Mouse (Mus musculus) stomach, postnatal 0 days (tissue): ENCODE measurements around the gene Tspan2. TPM values are rescaled to one million over a fixed set of nuclear protein-coding genes. Genes with fewer than 3 reads are reported as not detected.

Experiments
- ATAC-seq: fragments of 200-750 bp; cut with Nextera tagmentation; 2 replicates; pipeline ENCODE4 v1.8.0; 2017; ENCODE audit not compliant: low FRiP score, low TSS enrichment
- DNase-seq: peaks from one replicate; pipeline ENCODE4 v3.0.0-alpha.2; 2016; ENCODE audit warnings: low spot score
- H3K27ac ChIP-seq: fragments of 300-500 bp; sonication (generic); replicated peaks from 2 replicates; pipeline ENCODE4 v1.5.1; 2014; ENCODE audit warnings: mild to moderate bottlenecking, control low read depth
- H3K27me3 ChIP-seq: fragments of 300-500 bp; sonication (generic); 2 replicates; pipeline ENCODE4 v1.6.1; 2014; ENCODE audit warnings: low read length; ENCODE audit not compliant: control insufficient read depth, insufficient read depth
- H3K36me3 ChIP-seq: fragments of 300-500 bp; sonication (generic); 2 replicates; pipeline ENCODE4 v1.6.1; 2014; ENCODE audit warnings: low read length, mixed read lengths; ENCODE audit not compliant: control insufficient read depth, insufficient read depth
- H3K4me1 ChIP-seq: fragments of 300-500 bp; sonication (generic); replicated peaks from 2 replicates; pipeline ENCODE4 v1.6.1; 2014; ENCODE audit warnings: antibody characterized with exemption; ENCODE audit not compliant: control insufficient read depth, insufficient read depth
- H3K4me2 ChIP-seq: fragments of 300-500 bp; sonication (generic); replicated peaks from 2 replicates; pipeline ENCODE4 v1.6.1; 2014; ENCODE audit warnings: low read depth, mild to moderate bottlenecking, control low read depth, moderate library complexity
- H3K4me3 ChIP-seq: fragments of 300-500 bp; sonication (generic); 2 replicates; pipeline ENCODE4 v1.5.1; 2014; ENCODE audit warnings: low read depth, low read length, control low read depth
- H3K9ac ChIP-seq: fragments of 300-500 bp; sonication (generic); 2 replicates; pipeline ENCODE4 v1.6.1; 2014; ENCODE audit warnings: mild to moderate bottlenecking, low read length, control low read depth, mixed read lengths
- H3K9me3 ChIP-seq: fragments of 300-500 bp; sonication (generic); 2 replicates; pipeline ENCODE4 v1.6.1; 2016; ENCODE audit warnings: low read length; ENCODE audit not compliant: control insufficient read depth
- CTCF ChIP-seq: IDR thresholded peaks from 2 replicates; pipeline ENCODE4 v1.5.1; 2016; ENCODE audit warnings: antibody characterized with exemption, low read depth, mild to moderate bottlenecking, moderate library complexity
- EP300 ChIP-seq: optimal IDR thresholded peaks from 2 replicates; pipeline ENCODE3; 2016; ENCODE audit warnings: antibody characterized with exemption
- WGBS: fragments of 180-500 bp; shearing (Covaris S2); extraction: QIAGEN DNeasy Blood & Tissue Kit; methylation state at CpG from one replicate; pipeline ENCODE4 v1.1.7; 2014; 5-methylcytosine and 5-hydroxymethylcytosine counted together
- polyA plus RNA-seq: library from polyadenylated mRNA; unstranded; fragments of >200 nt; fragmentation: Nextera tagmentation; extraction: Ambion mirVana; gene quantifications from 2 replicates; pipeline ENCODE4 v1.2.1, GENCODE M21; 2015

Gene Tspan2
- polyA plus RNA-seq, 1 experiment from 2014 or later, result 20.7 TPM

DNA sequence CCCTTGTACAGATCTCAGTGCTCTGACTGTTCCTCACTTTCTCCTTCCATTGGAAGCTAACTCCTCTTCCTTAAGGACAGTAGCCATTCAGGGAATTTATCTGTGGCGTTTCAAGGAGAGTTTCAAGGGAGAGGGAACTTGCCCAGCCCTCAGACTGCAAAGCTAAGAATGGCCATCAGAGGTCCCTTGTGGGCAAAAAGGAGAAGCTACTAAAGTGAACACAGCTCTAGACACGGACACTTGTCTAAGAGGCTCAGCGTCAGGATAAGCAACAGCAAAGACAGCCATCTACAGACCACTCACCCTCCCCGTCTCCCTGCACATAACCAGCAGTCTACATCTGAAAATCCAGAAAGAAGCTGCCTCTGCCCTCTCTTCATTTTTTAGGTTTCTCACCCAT, 53.0 kb downstream of the Tspan2 start:
- no peak overlapping the region for H3K4me2 ChIP-seq
- no peaks in the 10 kb centered on the region for H3K4me1 ChIP-seq
- H3K4me3 ChIP-seq, result no peak overlapping the region
- H3K9me3 ChIP-seq, result no peaks in the 10 kb centered on the region
- ATAC-seq (no peak), DNase-seq (no peak)
- H3K27ac ChIP-seq, result no peak overlapping the region
- H3K36me3 ChIP-seq, result no peaks in the 10 kb centered on the region
- 49% methylated on average over 4 of the region's 4 CpGs for WGBS
- no peaks in the 10 kb centered on the region for H3K27me3 ChIP-seq
- no peak overlapping the region for H3K9ac ChIP-seq
- TF ChIP-seq CTCF (peak; percentile 45), EP300 (no peak)

DNA sequence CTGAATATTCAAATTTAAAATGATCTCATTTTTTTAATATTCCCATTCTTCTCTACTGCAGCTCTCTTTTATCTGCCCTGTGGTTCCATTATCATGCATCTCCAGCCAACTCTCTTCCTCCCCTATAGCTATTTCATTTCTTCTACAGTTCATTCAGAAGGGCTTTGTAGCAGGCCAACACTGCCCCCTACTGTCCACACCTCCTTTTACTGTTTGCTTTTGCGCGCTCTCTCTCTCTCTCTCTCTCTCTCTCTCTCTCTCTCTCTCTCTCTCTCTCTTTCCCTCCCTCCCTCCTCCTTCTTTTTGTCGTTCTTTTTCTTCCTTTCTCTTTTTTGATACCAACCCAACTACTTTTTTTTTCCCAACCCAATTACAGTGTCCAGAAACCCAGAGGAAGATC, 69.6 kb downstream of the Tspan2 start:
- H3K4me2 ChIP-seq, result no peak overlapping the region
- WGBS, result 6% methylated on average over 3 of the region's 3 CpGs
- DNase-seq, result peak; percentile 81
- no peaks in the 10 kb centered on the region for H3K9me3 ChIP-seq
- no peak overlapping the region for H3K27ac ChIP-seq
- no peak overlapping the region for H3K4me3 ChIP-seq
- H3K9ac ChIP-seq, result no peak overlapping the region
- no peak for ATAC-seq
- no peaks in the 10 kb centered on the region for H3K4me1 ChIP-seq
- no peaks in the 10 kb centered on the region for H3K36me3 ChIP-seq
- TF ChIP-seq EP300 (no peak), CTCF (peak; percentile 92)
- no peaks in the 10 kb centered on the region for H3K27me3 ChIP-seq

DNA sequence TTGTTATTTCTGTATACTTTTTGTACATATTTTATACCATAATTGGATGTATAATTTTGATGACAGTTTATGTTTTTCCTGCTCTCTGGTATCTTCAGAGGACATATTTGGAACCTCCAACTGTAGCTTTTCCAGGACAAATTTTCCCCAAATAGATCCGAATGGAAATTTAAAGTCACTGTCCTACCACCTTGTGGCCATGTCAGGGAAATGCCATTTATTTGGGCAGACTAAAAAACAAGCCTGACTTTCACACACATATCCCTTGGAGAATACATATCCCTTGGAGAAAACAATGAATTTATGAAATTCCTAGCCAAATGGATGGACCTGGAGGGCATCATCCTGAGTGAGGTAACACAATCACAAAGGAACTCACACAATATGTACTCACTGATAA, 108.1 kb downstream of the Tspan2 start:
- no peaks in the 10 kb centered on the region for H3K4me1 ChIP-seq
- ATAC-seq, result no peak
- no peak overlapping the region for H3K9ac ChIP-seq
- no peaks in the 10 kb centered on the region for H3K27me3 ChIP-seq
- H3K36me3 ChIP-seq, result no peaks in the 10 kb centered on the region
- DNase-seq, result no peak
- 37% methylated on average over 1 of the region's 1 CpGs for WGBS
- no peak overlapping the region for H3K4me2 ChIP-seq
- TF ChIP-seq CTCF (peak; percentile 48), EP300 (no peak)
- no peak overlapping the region for H3K4me3 ChIP-seq
- no peak overlapping the region for H3K27ac ChIP-seq
- no peaks in the 10 kb centered on the region for H3K9me3 ChIP-seq

DNA sequence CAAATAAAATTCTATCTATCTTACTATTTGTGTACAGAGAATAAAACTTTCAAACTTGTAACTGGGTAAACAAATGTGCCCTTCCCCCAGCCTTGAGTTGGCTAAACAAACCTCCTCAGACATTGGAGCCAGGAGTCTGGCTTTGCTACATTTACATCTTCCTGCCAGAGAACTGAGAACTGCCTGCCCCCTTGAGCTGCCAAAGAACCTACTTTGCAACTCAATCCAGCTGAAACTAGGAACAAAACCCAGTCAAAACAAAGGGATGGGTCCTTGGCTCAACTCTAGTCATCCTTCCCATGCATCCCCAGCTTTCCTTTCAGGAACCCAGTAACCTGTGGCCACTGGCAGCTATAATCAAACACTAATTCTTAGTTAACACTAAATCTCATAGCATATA, 114.3 kb downstream of the Tspan2 start:
- H3K36me3 ChIP-seq, result no peaks in the 10 kb centered on the region
- TF ChIP-seq CTCF (no peak), EP300 (no peak)
- ATAC-seq (no peak), DNase-seq (no peak)
- no peaks in the 10 kb centered on the region for H3K27me3 ChIP-seq
- H3K27ac ChIP-seq, result no peak overlapping the region
- no peak overlapping the region for H3K4me2 ChIP-seq
- H3K4me1 ChIP-seq, result no peaks in the 10 kb centered on the region
- no peak overlapping the region for H3K4me3 ChIP-seq
- no peak overlapping the region for H3K9ac ChIP-seq
- no peaks in the 10 kb centered on the region for H3K9me3 ChIP-seq

Other genes with a start within 250 kb of the Tspan2 start
- 0.15 and 0.30 TPM in 2 replicates for gene Tshb, start 48.2 kb downstream of the Tspan2 start, polyA plus RNA-seq
- gene Sycp1, start 201.6 kb downstream of the Tspan2 start, polyA plus RNA-seq, result not detected in 2 replicates
- not detected in 2 replicates for gene Nr1h5, start 229.6 kb downstream of the Tspan2 start, polyA plus RNA-seq